Mouse (Mus musculus) hindbrain, embryonic 10.5 days (tissue): ENCODE results near the gene Gm17359. TPM values are rescaled to one million over a fixed set of nuclear protein-coding genes. Genes with fewer than 3 reads are reported as not detected.

Source experiments
- DNase-seq: peaks from one replicate; pipeline ENCODE4 v3.0.0-alpha.2; 2017; ENCODE audit warnings: low spot score
- H3K27ac ChIP-seq: fragments of 300-500 bp; sonication (generic); 2 replicates; pipeline ENCODE4 v1.5.1; 2016; ENCODE audit warnings: mild to moderate bottlenecking, moderate library complexity
- H3K27me3 ChIP-seq: fragments of 300-500 bp; sonication (generic); 2 replicates; pipeline ENCODE4 v1.6.1; 2016; ENCODE audit warnings: mild to moderate bottlenecking; ENCODE audit not compliant: poor library complexity, insufficient read depth, severe bottlenecking
- H3K36me3 ChIP-seq: fragments of 300-500 bp; sonication (generic); 2 replicates; pipeline ENCODE4 v1.6.1; 2016; ENCODE audit warnings: mild to moderate bottlenecking, moderate library complexity
- H3K4me1 ChIP-seq: fragments of 300-500 bp; sonication (generic); replicated peaks from 2 replicates; pipeline ENCODE4 v1.6.1; 2016; ENCODE audit warnings: mild to moderate bottlenecking
- H3K4me3 ChIP-seq: fragments of 300-500 bp; sonication (generic); 2 replicates; pipeline ENCODE4 v1.5.1; 2016; ENCODE audit warnings: mild to moderate bottlenecking, moderate library complexity
- H3K9me3 ChIP-seq: fragments of 300-500 bp; sonication (generic); 2 replicates; pipeline ENCODE4 v1.6.1; 2016; ENCODE audit warnings: mild to moderate bottlenecking, moderate library complexity
- WGBS: fragments of 180-500 bp; shearing (Covaris S2); methylation state at CpG from one replicate; pipeline ENCODE4 v1.1.7; 2016; 5-methylcytosine and 5-hydroxymethylcytosine counted together
- polyA plus RNA-seq: library from polyadenylated mRNA; unstranded; fragments of >200 nt; fragmentation: Nextera tagmentation; extraction: Ambion mirVana; gene quantifications from 2 replicates; pipeline ENCODE4 v1.2.1, GENCODE M21; 2016

Gene Gm17359
- polyA plus RNA-seq = 0.12 TPM in 1 of 2 replicates, not detected in the other

DNA sequence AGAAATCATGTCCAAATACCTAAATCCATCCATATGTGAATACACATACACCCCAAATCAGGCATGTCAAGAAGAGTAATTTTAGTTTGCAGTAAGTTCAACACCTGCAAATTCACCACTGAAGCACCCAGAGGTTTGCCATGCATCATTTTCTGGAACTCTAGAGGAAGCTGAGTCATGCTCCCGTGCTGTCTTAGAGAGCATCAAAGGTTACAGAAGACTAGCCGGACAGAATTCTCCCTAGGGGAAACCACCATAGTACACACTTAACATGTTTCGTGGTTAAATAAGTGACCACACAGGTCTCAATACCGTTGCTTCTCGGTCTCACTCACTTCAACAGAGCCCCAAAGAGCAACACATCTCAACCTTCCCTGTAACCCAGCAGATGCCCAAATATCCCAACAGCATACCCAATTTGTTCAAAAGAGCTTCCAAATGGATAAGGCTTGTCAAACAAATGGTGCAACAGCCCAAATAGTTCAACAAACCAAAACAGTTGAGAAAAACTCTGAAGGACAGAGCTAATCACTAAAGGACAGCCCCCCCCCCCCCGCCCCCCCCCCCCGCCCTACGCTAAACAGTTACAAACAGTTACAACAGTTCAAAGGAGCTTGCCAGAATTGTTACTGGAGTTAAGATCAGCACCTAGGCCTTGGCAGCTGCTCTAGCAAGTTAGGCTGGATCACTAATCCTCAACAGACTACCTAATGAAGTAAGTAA, at the start of gene Gm17359:
Gm17359 (plus strand) TSS at position 618 of the 723 bp plus-strand sequence.
- H3K27me3 ChIP-seq = no peaks in the 10 kb centered on the region
- H3K9me3 ChIP-seq = no peaks in the 10 kb centered on the region
- 70% methylated on average over 8 of the region's 8 CpGs for WGBS
- no peaks in the 10 kb centered on the region for H3K36me3 ChIP-seq
- no peaks in the 10 kb centered on the region for H3K4me1 ChIP-seq
- H3K27ac ChIP-seq = no peak within 1 kb of the TSS
- H3K4me3 ChIP-seq = no peak within 1 kb of the TSS
- no peak for DNase-seq

GRCm38 (mm10) chr3:79287108-79287576, 49.3 kb upstream of the Gm17359 start:
- Histone ChIP-seq H3K27ac (peak overlapping the region; percentile 96), H3K4me1 (peaks cover 51% of the 10 kb centered on the region), H3K36me3 (no peaks in the 10 kb centered on the region), H3K27me3 (peaks cover 17% of the 10 kb centered on the region), H3K9me3 (no peaks in the 10 kb centered on the region), H3K4me3 (peak overlapping the region; percentile 96)
- WGBS = under 1% methylated on average over 48 of the region's 60 CpGs
- DNase-seq = peak; percentile 92

- Histone ChIP-seq H3K36me3 (no peaks in the 10 kb centered on the region), H3K9me3 (no peaks in the 10 kb centered on the region), H3K27ac (peak overlapping the region; percentile 96), H3K4me1 (peaks cover 44% of the 10 kb centered on the region), H3K4me3 (peak overlapping the region; percentile 96), H3K27me3 (peaks cover 17% of the 10 kb centered on the region)
- 15% methylated on average over 17 of the region's 17 CpGs for WGBS
- DNase-seq = no peak
Measured at GRCm38 (mm10) chr3:79287699-79288458, 48.6 kb upstream of the Gm17359 start.

- H3K27ac ChIP-seq = no peak overlapping the region
- no peak for DNase-seq
- no peak overlapping the region for H3K4me3 ChIP-seq
- peaks cover 17% of the 10 kb centered on the region for H3K27me3 ChIP-seq
- H3K4me1 ChIP-seq = peaks cover 32% of the 10 kb centered on the region
- no peaks in the 10 kb centered on the region for H3K9me3 ChIP-seq
- 69% methylated on average over 3 of the region's 3 CpGs for WGBS
- H3K36me3 ChIP-seq = no peaks in the 10 kb centered on the region
Measured at GRCm38 (mm10) chr3:79289050-79289449, 47.4 kb upstream of the Gm17359 start.

DNA sequence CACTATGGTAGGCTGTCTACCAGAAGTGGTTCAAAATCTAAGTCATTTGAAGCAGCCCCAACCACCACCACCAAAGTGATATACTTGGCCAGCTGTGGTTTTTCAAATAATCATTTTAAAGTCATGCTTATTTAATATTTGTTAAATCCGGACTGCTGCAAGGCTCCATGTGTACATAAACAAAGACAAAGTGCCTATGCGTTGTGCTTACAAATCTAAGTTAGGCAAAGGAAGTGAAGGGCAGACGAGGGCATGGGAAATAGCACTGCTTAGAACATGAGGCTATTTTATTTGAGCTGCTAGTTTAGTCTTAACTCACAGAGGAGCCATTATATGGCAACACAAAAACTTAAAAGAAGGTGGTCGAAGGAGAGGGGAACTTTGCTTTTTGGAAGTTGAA, 43.4 kb upstream of the Gm17359 start:
- 73% methylated on average over 4 of the region's 4 CpGs for WGBS
- Histone ChIP-seq H3K27me3 (peaks cover 14% of the 10 kb centered on the region), H3K4me1 (peaks cover under 1% of the 10 kb centered on the region; the same call in 1 of the 2 replicates), H3K27ac (no peak overlapping the region), H3K36me3 (no peaks in the 10 kb centered on the region), H3K9me3 (no peaks in the 10 kb centered on the region), H3K4me3 (no peak overlapping the region)
- DNase-seq = no peak

DNA sequence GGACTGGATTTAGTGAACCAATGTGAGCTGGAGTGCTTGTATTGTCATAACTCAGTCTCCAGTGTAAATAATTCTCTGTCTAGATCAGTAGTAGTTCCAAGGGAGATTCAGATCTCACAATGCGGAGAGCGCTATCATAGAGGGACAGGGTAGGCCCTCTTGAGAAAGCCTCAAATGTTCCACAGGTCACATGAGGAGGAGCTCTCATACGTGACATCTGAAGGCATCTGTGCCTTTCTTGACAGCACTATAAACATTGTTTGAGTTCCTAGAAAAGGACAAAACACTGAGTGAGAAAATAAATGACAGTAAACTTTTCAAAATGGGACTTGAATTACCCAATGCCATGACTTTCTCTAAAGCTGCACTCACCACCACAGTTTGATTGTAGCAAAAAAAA, 41.8 kb upstream of the Gm17359 start:
- H3K27me3 ChIP-seq = peaks cover 3% of the 10 kb centered on the region; the same call in 1 of the 2 replicates
- DNase-seq = no peak
- no peak overlapping the region for H3K27ac ChIP-seq
- no peak overlapping the region for H3K4me3 ChIP-seq
- no peaks in the 10 kb centered on the region for H3K9me3 ChIP-seq
- no peaks in the 10 kb centered on the region for H3K36me3 ChIP-seq
- WGBS = 91% methylated on average over 3 of the region's 3 CpGs
- no peaks in the 10 kb centered on the region for H3K4me1 ChIP-seq

DNA sequence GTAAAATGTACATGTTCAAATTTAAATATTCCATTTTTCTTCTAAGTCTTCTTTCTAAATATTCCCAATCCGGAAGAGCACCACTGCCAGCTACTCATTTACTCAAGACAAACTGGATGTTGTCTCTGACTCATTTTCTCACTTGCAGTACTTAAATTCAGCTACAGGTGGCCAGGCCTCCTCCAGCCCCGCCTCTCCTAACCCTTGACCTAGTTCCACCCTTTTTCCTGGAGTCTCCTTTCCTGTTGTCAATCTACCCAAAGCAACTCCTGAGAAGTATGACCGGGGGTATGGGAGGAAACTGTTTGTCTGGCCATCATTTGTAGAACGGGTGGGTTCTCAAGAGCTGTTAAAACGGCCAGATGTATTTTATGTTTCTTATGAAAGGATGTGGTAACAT, 40.4 kb upstream of the Gm17359 start:
- 67% methylated on average over 5 of the region's 5 CpGs for WGBS
- H3K27me3 ChIP-seq = no peaks in the 10 kb centered on the region
- H3K4me1 ChIP-seq = no peaks in the 10 kb centered on the region
- no peaks in the 10 kb centered on the region for H3K9me3 ChIP-seq
- H3K36me3 ChIP-seq = no peaks in the 10 kb centered on the region
- H3K27ac ChIP-seq = no peak overlapping the region
- no peak overlapping the region for H3K4me3 ChIP-seq
- no peak for DNase-seq

DNA sequence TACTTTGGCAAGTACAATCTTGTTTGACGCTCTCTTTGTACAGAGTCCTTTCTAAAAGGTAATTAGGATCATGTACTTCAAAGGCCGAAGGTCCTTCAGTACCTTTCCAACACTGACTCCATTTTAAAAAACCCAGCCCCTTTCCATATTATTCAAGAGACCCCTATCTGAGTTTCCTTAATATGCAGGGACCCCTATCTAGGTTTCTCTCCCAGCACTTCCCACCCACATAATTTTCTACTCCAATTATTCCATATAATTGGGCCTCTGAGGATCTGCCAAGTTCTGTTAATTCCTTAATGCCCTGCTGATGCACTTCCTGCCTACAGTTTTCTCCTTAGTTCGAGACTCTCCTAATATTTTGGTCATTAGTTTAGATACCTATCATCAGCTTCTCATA, 39.9 kb upstream of the Gm17359 start:
- no peaks in the 10 kb centered on the region for H3K9me3 ChIP-seq
- H3K4me1 ChIP-seq = no peaks in the 10 kb centered on the region
- H3K36me3 ChIP-seq = no peaks in the 10 kb centered on the region
- WGBS = 88% methylated on average over 3 of the region's 3 CpGs
- no peak for DNase-seq
- no peak overlapping the region for H3K4me3 ChIP-seq
- H3K27me3 ChIP-seq = no peaks in the 10 kb centered on the region
- H3K27ac ChIP-seq = no peak overlapping the region

- Histone ChIP-seq H3K27me3 (no peaks in the 10 kb centered on the region), H3K36me3 (no peaks in the 10 kb centered on the region), H3K4me3 (no peak overlapping the region), H3K4me1 (no peaks in the 10 kb centered on the region), H3K27ac (no peak overlapping the region), H3K9me3 (no peaks in the 10 kb centered on the region)
- WGBS = 89% methylated on average over 4 of the region's 4 CpGs
- no peak for DNase-seq
Measured at GRCm38 (mm10) chr3:79297281-79297680, 39.2 kb upstream of the Gm17359 start.

DNA sequence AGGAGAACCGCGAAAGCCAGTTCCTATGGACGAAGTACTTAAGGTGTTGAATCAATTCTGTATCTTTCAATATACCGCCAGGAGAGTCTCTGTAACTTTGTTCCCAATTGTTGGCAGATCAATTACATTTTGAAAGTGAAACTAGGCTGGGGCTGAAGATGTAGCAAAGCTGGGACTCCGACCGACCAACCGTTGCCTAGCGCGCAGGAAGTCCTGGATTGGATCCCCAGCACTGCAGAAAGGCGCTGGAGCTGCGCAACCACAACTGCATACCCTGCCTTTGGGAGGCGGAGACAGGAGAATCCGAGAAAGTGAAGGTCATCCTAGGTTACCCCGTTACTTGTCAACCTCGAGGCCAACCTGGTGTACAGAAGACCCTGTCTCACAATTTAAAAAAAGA, 37.1 kb upstream of the Gm17359 start:
- Histone ChIP-seq H3K4me1 (no peaks in the 10 kb centered on the region), H3K27me3 (no peaks in the 10 kb centered on the region), H3K4me3 (no peak overlapping the region), H3K9me3 (no peaks in the 10 kb centered on the region), H3K27ac (no peak overlapping the region), H3K36me3 (no peaks in the 10 kb centered on the region)
- 86% methylated on average over 15 of the region's 15 CpGs for WGBS
- no peak for DNase-seq

DNA sequence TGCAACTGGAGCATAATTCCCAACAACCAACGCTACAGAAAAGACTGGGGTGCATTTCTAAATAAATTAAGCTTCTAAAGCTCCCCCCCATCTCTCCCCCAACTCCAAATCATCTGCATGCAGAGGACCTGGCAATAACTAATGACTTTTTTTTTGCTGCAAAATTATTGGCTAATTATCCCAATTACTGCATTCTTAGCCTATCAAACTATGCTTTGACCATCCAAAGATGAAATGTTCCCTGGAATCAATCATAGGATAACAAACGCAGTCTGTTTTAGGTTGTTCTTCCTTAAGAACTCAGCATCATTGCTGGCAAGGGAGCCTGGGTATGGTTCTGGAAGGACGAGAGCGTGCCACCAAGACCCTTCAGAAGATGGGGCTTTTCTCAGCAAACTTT, 27.9 kb upstream of the Gm17359 start:
- no peak overlapping the region for H3K4me3 ChIP-seq

GRCm38 (mm10) chr3:79310184-79310583, 26.3 kb upstream of the Gm17359 start:
- no peak for DNase-seq
- H3K9me3 ChIP-seq = no peaks in the 10 kb centered on the region
- no peaks in the 10 kb centered on the region for H3K36me3 ChIP-seq
- no peak overlapping the region for H3K27ac ChIP-seq
- no peaks in the 10 kb centered on the region for H3K27me3 ChIP-seq
- H3K4me3 ChIP-seq = no peak overlapping the region
- WGBS = 88% methylated on average over 7 of the region's 7 CpGs
- peaks cover 10% of the 10 kb centered on the region; the same call in 1 of the 2 replicates for H3K4me1 ChIP-seq

More for the DNA sequence above, 27.9 kb upstream of the Gm17359 start:
- Histone ChIP-seq H3K4me1 (0 out of 2 replicates have a peak, but pooled peaks cover 3% of the 10 kb centered on the region), H3K27ac (no peak overlapping the region), H3K9me3 (no peaks in the 10 kb centered on the region), H3K27me3 (no peaks in the 10 kb centered on the region), H3K36me3 (no peaks in the 10 kb centered on the region)
- 88% methylated on average over 4 of the region's 4 CpGs for WGBS
- no peak for DNase-seq

GRCm38 (mm10) chr3:79311895-79312294, 24.6 kb upstream of the Gm17359 start:
- Histone ChIP-seq H3K9me3 (no peaks in the 10 kb centered on the region), H3K27ac (no peak overlapping the region), H3K4me3 (no peak overlapping the region), H3K36me3 (no peaks in the 10 kb centered on the region), H3K4me1 (peaks cover 10% of the 10 kb centered on the region; the same call in 1 of the 2 replicates), H3K27me3 (no peaks in the 10 kb centered on the region)
- no peak for DNase-seq
